Mouse (Mus musculus): ENCODE data around the gene Gas2l2.

Gene Gas2l2

GRCm38 (mm10) chr11:83462711-83463244, 33.5 kb upstream of the Gas2l2 start, which contains the start of gene Mmp28:
Gene Mmp28 (minus strand): TSS chr11:83463071.
- Histone ChIP-seq H3K4me1 (replicated peaks; ENCODE audit: low read depth, low read length) (peaks cover 10% of the 10 kb centered on the region; the same call in 1 of the 2 replicates), H3K27me3 (ENCODE audit: insufficient read depth, low read length) (peaks cover 53% of the 10 kb centered on the region), H3K9me3 (ENCODE audit: low read length) (peaks cover 33% of the 10 kb centered on the region), H3K36me3 (ENCODE audit: insufficient read depth, low read length) (no peaks in the 10 kb centered on the region), H3K4me3 (replicated peaks; ENCODE audit: low read length) (peak within 1 kb of the TSS; percentile 84)
- TF ChIP-seq CTCF (conservative IDR thresholded peaks at IDR 0.05; ENCODE audit: low read length) (no peak), NANOG (IDR thresholded peaks at IDR 0.05; ENCODE audit: borderline replicate concordance, low read length) (no peak), POU5F1 (IDR thresholded peaks at IDR 0.05; ENCODE audit: borderline replicate concordance, low read length) (no peak)

GRCm38 (mm10) chr11:83461462-83462027, 32.3 kb upstream of the Gas2l2 start:
- H3K4me1 ChIP-seq (replicated peaks; ENCODE audit: low read depth, low read length) = peaks cover 10% of the 10 kb centered on the region; the same call in 1 of the 2 replicates
- no peak overlapping the region for H3K4me3 ChIP-seq (replicated peaks; ENCODE audit: low read length)
- H3K27me3 ChIP-seq (ENCODE audit: insufficient read depth, low read length) = peaks cover 59% of the 10 kb centered on the region
- H3K36me3 ChIP-seq (ENCODE audit: insufficient read depth, low read length) = no peaks in the 10 kb centered on the region
- H3K9me3 ChIP-seq (ENCODE audit: low read length) = peaks cover 21% of the 10 kb centered on the region
- no peak for TF ChIP-seq POU5F1 (IDR thresholded peaks at IDR 0.05; ENCODE audit: borderline replicate concordance, low read length)
- TF ChIP-seq NANOG (IDR thresholded peaks at IDR 0.05; ENCODE audit: borderline replicate concordance, low read length) = no peak

- peaks cover 33% of the 10 kb centered on the region for H3K27me3 ChIP-seq (ENCODE audit: insufficient read depth, low read length)
- no peaks in the 10 kb centered on the region for H3K9me3 ChIP-seq (ENCODE audit: low read length)
- TF ChIP-seq CTCF (conservative IDR thresholded peaks at IDR 0.05; ENCODE audit: low read length) = no peak
- no peak for TF ChIP-seq POU5F1 (IDR thresholded peaks at IDR 0.05; ENCODE audit: borderline replicate concordance, low read length)
- TF ChIP-seq NANOG (IDR thresholded peaks at IDR 0.05; ENCODE audit: borderline replicate concordance, low read length) = no peak
- no peak overlapping the region for H3K4me3 ChIP-seq (replicated peaks; ENCODE audit: low read length)
- H3K36me3 ChIP-seq (ENCODE audit: insufficient read depth, low read length) = no peaks in the 10 kb centered on the region
- peaks cover 25% of the 10 kb centered on the region for H3K4me1 ChIP-seq (replicated peaks; ENCODE audit: low read depth, low read length)
Measured at GRCm38 (mm10) chr11:83457912-83458601, 28.8 kb upstream of the Gas2l2 start.

GRCm38 (mm10) chr11:83457257-83457656, 28.0 kb upstream of the Gas2l2 start:
- no peak overlapping the region for H3K4me3 ChIP-seq (replicated peaks; ENCODE audit: low read length)
- H3K9me3 ChIP-seq (ENCODE audit: low read length) = no peaks in the 10 kb centered on the region
- peaks cover 25% of the 10 kb centered on the region for H3K27me3 ChIP-seq (ENCODE audit: insufficient read depth, low read length)
- TF ChIP-seq POU5F1 (IDR thresholded peaks at IDR 0.05; ENCODE audit: borderline replicate concordance, low read length) (no peak), CTCF (conservative IDR thresholded peaks at IDR 0.05; ENCODE audit: low read length) (no peak), NANOG (IDR thresholded peaks at IDR 0.05; ENCODE audit: borderline replicate concordance, low read length) (no peak)
- H3K36me3 ChIP-seq (ENCODE audit: insufficient read depth, low read length) = no peaks in the 10 kb centered on the region
- H3K4me1 ChIP-seq (replicated peaks; ENCODE audit: low read depth, low read length) = peaks cover 21% of the 10 kb centered on the region

- Histone ChIP-seq H3K27me3 (ENCODE audit: insufficient read depth, low read length) (peaks cover 11% of the 10 kb centered on the region), H3K36me3 (ENCODE audit: insufficient read depth, low read length) (no peaks in the 10 kb centered on the region), H3K9me3 (ENCODE audit: low read length) (no peaks in the 10 kb centered on the region), H3K4me1 (replicated peaks; ENCODE audit: low read depth, low read length) (peaks cover 23% of the 10 kb centered on the region), H3K4me3 (replicated peaks; ENCODE audit: low read length) (no peak overlapping the region)
- no peak for TF ChIP-seq NANOG (IDR thresholded peaks at IDR 0.05; ENCODE audit: borderline replicate concordance, low read length)
Measured at GRCm38 (mm10) chr11:83455608-83456007, 26.4 kb upstream of the Gas2l2 start.

GRCm38 (mm10) chr11:83454548-83454947, 25.3 kb upstream of the Gas2l2 start:
- Histone ChIP-seq H3K36me3 (ENCODE audit: insufficient read depth, low read length) (no peaks in the 10 kb centered on the region), H3K27me3 (ENCODE audit: insufficient read depth, low read length) (peaks cover 6% of the 10 kb centered on the region; the same call in 1 of the 2 replicates), H3K4me3 (replicated peaks; ENCODE audit: low read length) (peak overlapping the region; percentile 20; the same call in 1 of the 2 replicates), H3K4me1 (replicated peaks; ENCODE audit: low read depth, low read length) (peaks cover 34% of the 10 kb centered on the region), H3K9me3 (ENCODE audit: low read length) (no peaks in the 10 kb centered on the region)
- TF ChIP-seq CTCF (conservative IDR thresholded peaks at IDR 0.05; ENCODE audit: low read length) (no peak), POU5F1 (IDR thresholded peaks at IDR 0.05; ENCODE audit: borderline replicate concordance, low read length) (no peak), NANOG (IDR thresholded peaks at IDR 0.05; ENCODE audit: borderline replicate concordance, low read length) (no peak)

GRCm38 (mm10) chr11:83451281-83451680, 22.0 kb upstream of the Gas2l2 start:
- TF ChIP-seq NANOG (IDR thresholded peaks at IDR 0.05; ENCODE audit: borderline replicate concordance, low read length) (no peak), POU5F1 (IDR thresholded peaks at IDR 0.05; ENCODE audit: borderline replicate concordance, low read length) (no peak), CTCF (conservative IDR thresholded peaks at IDR 0.05; ENCODE audit: low read length) (no peak)
- peak overlapping the region; percentile 49 for H3K4me3 ChIP-seq (replicated peaks; ENCODE audit: low read length)
- H3K9me3 ChIP-seq (ENCODE audit: low read length) = no peaks in the 10 kb centered on the region
- peaks cover 61% of the 10 kb centered on the region for H3K4me1 ChIP-seq (replicated peaks; ENCODE audit: low read depth, low read length)
- peaks cover 13% of the 10 kb centered on the region for H3K27me3 ChIP-seq (ENCODE audit: insufficient read depth, low read length)
- no peaks in the 10 kb centered on the region for H3K36me3 ChIP-seq (ENCODE audit: insufficient read depth, low read length)

GRCm38 (mm10) chr11:83450550-83450949, 21.3 kb upstream of the Gas2l2 start:
- peaks cover 54% of the 10 kb centered on the region for H3K4me1 ChIP-seq (replicated peaks; ENCODE audit: low read depth, low read length)
- no peak for TF ChIP-seq NANOG (IDR thresholded peaks at IDR 0.05; ENCODE audit: borderline replicate concordance, low read length)
- TF ChIP-seq POU5F1 (IDR thresholded peaks at IDR 0.05; ENCODE audit: borderline replicate concordance, low read length) = no peak
- no peak for TF ChIP-seq CTCF (conservative IDR thresholded peaks at IDR 0.05; ENCODE audit: low read length)
- no peaks in the 10 kb centered on the region for H3K36me3 ChIP-seq (ENCODE audit: insufficient read depth, low read length)
- no peak overlapping the region for H3K4me3 ChIP-seq (replicated peaks; ENCODE audit: low read length)
- no peaks in the 10 kb centered on the region for H3K9me3 ChIP-seq (ENCODE audit: low read length)
- H3K27me3 ChIP-seq (ENCODE audit: insufficient read depth, low read length) = peaks cover 20% of the 10 kb centered on the region

Data from E14TG2a.4 (cell line).